Mouse (Mus musculus) CH12.LX (cell line): ENCODE measurements around the gene Fabp3. TPM values are rescaled to one million over a fixed set of nuclear protein-coding genes. Genes with fewer than 3 reads are reported as not detected.

ENCODE experiments used
- DNase-seq: peaks from one replicate; pipeline ENCODE4 v3.0.0-alpha.2; 2013; ENCODE audit errors: extremely low read depth
- H3K27ac ChIP-seq: 2 replicates; pipeline ENCODE4 v1.5.1; 2012; ENCODE audit warnings: low read depth, mild to moderate bottlenecking, control low read depth, moderate library complexity; ENCODE audit not compliant: insufficient read depth
- H3K27me3 ChIP-seq: replicated peaks from 2 replicates; pipeline ENCODE3; 2012; ENCODE audit warnings: inconsistent platforms
- H3K36me3 ChIP-seq, 2 experiments: replicated peaks in 1 of 2; 2 replicates each; pipeline versions ENCODE3 to v1.6.1; 2012; ENCODE audit warnings: inconsistent platforms in 1 of 2, low read length in 1 of 2, mild to moderate bottlenecking in 1 of 2, mixed read lengths in 1 of 2, moderate library complexity in 1 of 2; ENCODE audit not compliant: control insufficient read depth in 1 of 2, insufficient read depth in 1 of 2
- H3K4me1 ChIP-seq, 2 experiments: 2 replicates each; pipeline ENCODE4 v1.6.1; 2012; ENCODE audit warnings: inconsistent platforms in 1 of 2, moderate library complexity in 1 of 2; ENCODE audit not compliant: insufficient read depth in 2 of 2, control insufficient read depth in 1 of 2
- H3K4me2 ChIP-seq: 2 replicates; pipeline ENCODE4 v1.6.1; 2012; ENCODE audit warnings: low read depth, mild to moderate bottlenecking, control low read depth; ENCODE audit not compliant: poor library complexity, insufficient read depth, severe bottlenecking
- H3K4me3 ChIP-seq, 3 experiments: fragments of 150-350 bp in 1 of 3; sonication (generic) in 1 of 3; replicated peaks in 1 of 3; 2 replicates each; pipeline versions ENCODE3 to v1.5.1; 2011 to 2012; ENCODE audit warnings: low read depth in 2 of 3, low read length in 2 of 3, mild to moderate bottlenecking in 2 of 3, moderate library complexity in 2 of 3, control low read depth in 1 of 3, improper control_type of control experiment in 1 of 3, inconsistent platforms in 1 of 3, mixed read lengths in 1 of 3; ENCODE audit not compliant: poor library complexity in 1 of 3
- H3K79me2 ChIP-seq: replicated peaks from 2 replicates; pipeline ENCODE4 v1.6.1; 2012; ENCODE audit warnings: mild to moderate bottlenecking, moderate library complexity; ENCODE audit not compliant: control insufficient read depth, poor library complexity, insufficient read depth, severe bottlenecking; ENCODE audit errors: extremely low read depth
- H3K9ac ChIP-seq: 2 replicates; pipeline ENCODE4 v1.6.1; 2012; ENCODE audit warnings: low read depth, mild to moderate bottlenecking, control low read depth, moderate library complexity; ENCODE audit not compliant: insufficient read depth
- H3K9me3 ChIP-seq: replicated peaks from 2 replicates; pipeline ENCODE3; 2012; ENCODE audit warnings: low read length, inconsistent platforms, mixed read lengths
- BHLHE40 ChIP-seq: IDR thresholded peaks from 2 replicates; pipeline ENCODE4 v1.6.1; 2011; ENCODE audit warnings: mild to moderate bottlenecking, low read depth, low read length, improper control_type of control experiment
- CHD1 ChIP-seq: IDR thresholded peaks from 2 replicates; pipeline ENCODE4 v1.6.1; 2012; ENCODE audit warnings: low read depth, low read length, improper control_type of control experiment, inconsistent platforms
- CHD2 ChIP-seq: IDR thresholded peaks from 2 replicates; pipeline ENCODE4 v1.6.1; 2011; ENCODE audit warnings: low read length, improper control_type of control experiment
- CTCF ChIP-seq, 2 experiments: IDR thresholded peaks in 1 of 2; conservative IDR thresholded peaks in 1 of 2; 2 replicates each; pipeline ENCODE4 v1.5.1; 2011 to 2012; ENCODE audit warnings: low read depth in 2 of 2, low read length in 2 of 2, improper control_type of control experiment in 1 of 2, inconsistent platforms in 1 of 2, mild to moderate bottlenecking in 1 of 2, moderate library complexity in 1 of 2
- E2F4 ChIP-seq: IDR thresholded peaks from 2 replicates; pipeline ENCODE4 v1.6.1; 2011; ENCODE audit warnings: low read depth, low read length, improper control_type of control experiment; ENCODE audit not compliant: insufficient replicate concordance
- EP300 ChIP-seq: IDR thresholded peaks from 2 replicates; pipeline ENCODE4 v1.6.1; 2011; ENCODE audit warnings: low read length, improper control_type of control experiment
- ETS1 ChIP-seq: conservative IDR thresholded peaks from 2 replicates; pipeline ENCODE4 v1.6.1; 2012; ENCODE audit warnings: low read depth, mild to moderate bottlenecking, inconsistent platforms, low read length, improper control_type of control experiment, moderate library complexity
- HCFC1 ChIP-seq: IDR thresholded peaks from 2 replicates; pipeline ENCODE4 v1.6.1; 2012; ENCODE audit warnings: low read depth, mild to moderate bottlenecking, inconsistent platforms, low read length, improper control_type of control experiment
- IRF4 ChIP-seq: IDR thresholded peaks from 2 replicates; pipeline ENCODE4 v1.6.1; 2014; ENCODE audit warnings: low read depth, mild to moderate bottlenecking, inconsistent platforms, low read length, improper control_type of control experiment
- KAT2A ChIP-seq: IDR thresholded peaks from 2 replicates; pipeline ENCODE4 v1.6.1; 2012; ENCODE audit warnings: low read length, improper control_type of control experiment, inconsistent platforms; ENCODE audit not compliant: insufficient replicate concordance
- MAX ChIP-seq: IDR thresholded peaks from 2 replicates; pipeline ENCODE4 v1.6.1; 2011; ENCODE audit warnings: low read length, improper control_type of control experiment
- MAZ ChIP-seq: IDR thresholded peaks from 2 replicates; pipeline ENCODE4 v1.6.1; 2012; ENCODE audit warnings: low read depth, mild to moderate bottlenecking, inconsistent platforms, low read length, improper control_type of control experiment, moderate library complexity
- MXI1 ChIP-seq: IDR thresholded peaks from 2 replicates; pipeline ENCODE4 v1.6.1; 2011; ENCODE audit warnings: mild to moderate bottlenecking, low read depth, low read length, improper control_type of control experiment
- MYC ChIP-seq: IDR thresholded peaks from 2 replicates; pipeline ENCODE4 v1.6.1; 2011; ENCODE audit warnings: low read depth, mild to moderate bottlenecking, improper control_type of control experiment, low read length
- NELFE ChIP-seq: IDR thresholded peaks from 2 replicates; pipeline ENCODE4 v1.6.1; 2011; ENCODE audit warnings: low read depth, low read length, improper control_type of control experiment
- POLR2AphosphoS2 ChIP-seq: IDR thresholded peaks from 2 replicates; pipeline ENCODE4 v1.6.1; 2011; ENCODE audit warnings: low read depth, low read length, improper control_type of control experiment
- RAD21 ChIP-seq: IDR thresholded peaks from 2 replicates; pipeline ENCODE4 v1.6.1; 2011; ENCODE audit warnings: low read depth, mild to moderate bottlenecking, low read length, improper control_type of control experiment, moderate library complexity
- RCOR1 ChIP-seq: conservative IDR thresholded peaks from 2 replicates; pipeline ENCODE4 v1.6.1; 2012; ENCODE audit warnings: low read depth, mild to moderate bottlenecking, inconsistent platforms, low read length, improper control_type of control experiment
- SIN3A ChIP-seq: IDR thresholded peaks from 2 replicates; pipeline ENCODE4 v1.6.1; 2012; ENCODE audit warnings: low read length, improper control_type of control experiment, inconsistent platforms
- SMC3 ChIP-seq: IDR thresholded peaks from 2 replicates; pipeline ENCODE4 v1.6.1; 2011; ENCODE audit warnings: low read depth, low read length, improper control_type of control experiment
- TBP ChIP-seq: conservative IDR thresholded peaks from 2 replicates; pipeline ENCODE4 v1.6.1; 2011; ENCODE audit warnings: low read depth, low read length, improper control_type of control experiment
- TCF12 ChIP-seq: IDR thresholded peaks from 2 replicates; pipeline ENCODE4 v1.6.1; 2014; ENCODE audit warnings: low read depth, mild to moderate bottlenecking, inconsistent platforms, low read length, improper control_type of control experiment
- USF1 ChIP-seq: IDR thresholded peaks from 2 replicates; pipeline ENCODE4 v1.6.1; 2014; ENCODE audit warnings: low read depth, mild to moderate bottlenecking, inconsistent platforms, low read length, improper control_type of control experiment
- USF2 ChIP-seq: conservative IDR thresholded peaks from 2 replicates; pipeline ENCODE4 v1.6.1; 2011; ENCODE audit warnings: low read depth, low read length, improper control_type of control experiment
- ZKSCAN1 ChIP-seq: IDR thresholded peaks from 2 replicates; pipeline ENCODE4 v1.6.1; 2012; ENCODE audit warnings: low read depth, inconsistent platforms, low read length, improper control_type of control experiment, borderline replicate concordance
- ZMIZ1 ChIP-seq: IDR thresholded peaks from 2 replicates; pipeline ENCODE4 v1.6.1; 2012; ENCODE audit warnings: low read depth, mild to moderate bottlenecking, inconsistent platforms, low read length, improper control_type of control experiment
- dilution Hi-C: fragments of 300-500 bp; cut with MboI; formaldehyde crosslinking; loops from 2 replicates; pipeline ENCODE4 v1.14.3; 2020; ENCODE audit warnings: low sequenced_read_pairs; ENCODE audit not compliant: extremely low pct_unique_long_range_greater_than_20kb, extremely low pct_ligation_motif_present
- in situ Hi-C: fragments of 300-500 bp; cut with MboI; formaldehyde crosslinking; loops from 3 replicates; pipeline ENCODE4 v1.14.3; 2019; ENCODE audit warnings: low sequenced_read_pairs, low pct_ligation_motif_present, low pct_unique_long_range_greater_than_20kb, mixed read lengths
- polyA plus RNA-seq: library from polyadenylated mRNA; unstranded; fragments of >175 nt; gene quantifications from 2 replicates; pipeline ENCODE4 v1.2.1, GENCODE M21; 2012; ENCODE audit warnings: low read depth; ENCODE audit not compliant: insufficient read length
- total RNA-seq, 2 experiments: library from RNA; depleted of rRNA; stranded (reverse); fragments of 300-350 nt in 1 of 2; fragments of >200 nt in 1 of 2; gene quantifications; 2 replicates each; pipeline ENCODE4 v1.2.3; 2012 to 2014

The Fabp3 gene
- total and polyA plus RNA-seq, 3 experiments = not detected

GRCm38 (mm10) chr4:130264698-130265349 lies 43.6 kb upstream of the Fabp3 start:
- peaks cover 5% of the 10 kb centered on the region for H3K9me3 ChIP-seq
- H3K36me3 ChIP-seq = no peaks in the 10 kb centered on the region
- peak overlapping the region; percentile 73 for H3K4me2 ChIP-seq
- in situ Hi-C loops = no loop called here
- H3K4me1 ChIP-seq = peaks cover 6 to 8% of the 10 kb centered on the region in 2 experiments
- TF ChIP-seq NELFE = no peak
- no peak for TF ChIP-seq TCF12
- TF ChIP-seq MXI1 = no peak
- TF ChIP-seq MAX = no peak
- no peak for TF ChIP-seq E2F4
- no peak for TF ChIP-seq USF2
- no peak for TF ChIP-seq MAZ
- TF ChIP-seq MYC = no peak
- no peak for TF ChIP-seq CHD1
- TF ChIP-seq USF1 = no peak
- TF ChIP-seq ZKSCAN1 = no peak
- TF ChIP-seq HCFC1 = no peak
- no peak for TF ChIP-seq ETS1
- TF ChIP-seq RCOR1 = no peak
- TF ChIP-seq POLR2AphosphoS2 = no peak
- TF ChIP-seq CHD2 = no peak
- no peak for TF ChIP-seq BHLHE40
- TF ChIP-seq KAT2A = no peak
- TF ChIP-seq IRF4 = no peak
- TF ChIP-seq SIN3A = no peak
- TF ChIP-seq ZMIZ1 = no peak
- peak; percentile 46 to 77; a peak in 2 of 4 replicates for TF ChIP-seq CTCF (conservative IDR thresholded peaks at IDR 0.05 in 1 of 2, IDR thresholded peaks at IDR 0.05 in 1 of 2; ENCODE audit: low read depth in 2 of 2, low read length in 2 of 2)
- no peak for TF ChIP-seq TBP
- TF ChIP-seq SMC3 = peak; percentile 55
- peak; percentile 38 for TF ChIP-seq RAD21
- no peak for TF ChIP-seq EP300
- dilution Hi-C loops = no loop called here
- H3K27ac ChIP-seq = no peak overlapping the region
- peak; percentile 42 for DNase-seq
- H3K27me3 ChIP-seq = peaks cover 77% of the 10 kb centered on the region
- no peak overlapping the region for H3K9ac ChIP-seq
- no peaks in the 10 kb centered on the region for H3K79me2 ChIP-seq
- H3K4me3 ChIP-seq = no peak overlapping the region
